Mouse (Mus musculus) stomach, embryonic 14.5 days (tissue): ENCODE measurements around the gene Racgap1. TPM values are rescaled to one million over a fixed set of nuclear protein-coding genes. Genes with fewer than 3 reads are reported as not detected.

ENCODE experiments used
- ATAC-seq: fragments of 200-750 bp; cut with Nextera tagmentation; 2 replicates; pipeline ENCODE4 v1.8.0; 2017; ENCODE audit warnings: low read depth, moderate TSS enrichment; ENCODE audit not compliant: insufficient number of reproducible peaks, insufficient read depth, low FRiP score
- H3K27ac ChIP-seq: fragments of 300-500 bp; sonication (generic); 2 replicates; pipeline ENCODE4 v1.5.1; 2014; ENCODE audit warnings: mild to moderate bottlenecking, low read length, moderate library complexity, mixed read lengths
- H3K27me3 ChIP-seq: fragments of 300-500 bp; sonication (generic); 2 replicates; pipeline ENCODE4 v1.6.1; 2014; ENCODE audit warnings: low read length, control low read depth, mixed read lengths; ENCODE audit not compliant: control insufficient read depth, insufficient read depth
- H3K36me3 ChIP-seq: fragments of 300-500 bp; sonication (generic); 2 replicates; pipeline ENCODE4 v1.6.1; 2014; ENCODE audit warnings: mild to moderate bottlenecking, control low read depth, low read length, moderate library complexity, mixed read lengths; ENCODE audit not compliant: control insufficient read depth, insufficient read depth
- H3K4me1 ChIP-seq: fragments of 300-500 bp; sonication (generic); 2 replicates; pipeline ENCODE4 v1.6.1; 2014; ENCODE audit warnings: low read length, control low read depth, mixed read lengths; ENCODE audit not compliant: control insufficient read depth, insufficient read depth
- H3K4me2 ChIP-seq: fragments of 300-500 bp; sonication (generic); replicated peaks from 2 replicates; pipeline ENCODE4 v1.6.1; 2014; ENCODE audit warnings: low read depth, low read length, control low read depth
- H3K4me3 ChIP-seq: fragments of 300-500 bp; sonication (generic); 2 replicates; pipeline ENCODE4 v1.5.1; 2014; ENCODE audit warnings: low read depth, low read length, control low read depth
- H3K9ac ChIP-seq: fragments of 300-500 bp; sonication (generic); replicated peaks from 2 replicates; pipeline ENCODE4 v1.6.1; 2014; ENCODE audit warnings: low read depth, mild to moderate bottlenecking, control low read depth, low read length, moderate library complexity, mixed read lengths
- H3K9me3 ChIP-seq: fragments of 300-500 bp; sonication (generic); 2 replicates; pipeline ENCODE4 v1.6.1; 2016; ENCODE audit warnings: low read depth, low read length, control low read depth; ENCODE audit not compliant: control insufficient read depth
- WGBS: fragments of 180-500 bp; shearing (Covaris S2); extraction: QIAGEN DNeasy Blood & Tissue Kit; methylation state at CpG from one replicate; pipeline ENCODE4 v1.1.7; 2014; 5-methylcytosine and 5-hydroxymethylcytosine counted together
- polyA plus RNA-seq: library from polyadenylated mRNA; unstranded; fragments of >200 nt; fragmentation: Nextera tagmentation; extraction: Ambion mirVana; gene quantifications from 2 replicates; pipeline ENCODE4 v1.2.1, GENCODE M21; 2014

Gene Racgap1
- polyA plus RNA-seq, 1 experiment from 2014 or later: 108 TPM

DNA sequence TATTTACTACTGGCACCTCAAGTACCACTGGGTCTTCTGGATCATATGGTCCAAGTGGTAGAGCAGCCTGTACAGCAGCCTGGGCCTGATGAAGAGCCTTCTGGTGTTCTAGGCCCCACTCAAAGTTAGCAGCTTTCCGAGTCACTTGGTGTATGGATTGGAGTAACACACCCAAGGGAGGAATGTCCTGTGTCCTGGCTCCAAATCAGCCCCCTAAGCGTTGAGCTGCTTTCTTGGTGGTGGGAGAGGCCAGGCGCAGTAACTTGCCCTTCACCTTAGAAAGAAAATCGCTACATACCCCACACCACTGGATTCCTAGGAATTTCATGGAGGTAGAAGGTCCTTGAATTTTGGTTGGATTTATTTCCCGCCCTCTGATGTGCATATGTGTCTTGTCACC is 32.7 kb upstream of the Racgap1 start:
- Histone ChIP-seq H3K9me3 (no peaks in the 10 kb centered on the region), H3K27me3 (no peaks in the 10 kb centered on the region), H3K9ac (no peak overlapping the region), H3K36me3 (no peaks in the 10 kb centered on the region), H3K4me1 (no peaks in the 10 kb centered on the region), H3K4me3 (no peak overlapping the region), H3K4me2 (no peak overlapping the region), H3K27ac (no peak overlapping the region)
- WGBS: 90% methylated on average over 5 of the region's 5 CpGs
- ATAC-seq: no peak

DNA sequence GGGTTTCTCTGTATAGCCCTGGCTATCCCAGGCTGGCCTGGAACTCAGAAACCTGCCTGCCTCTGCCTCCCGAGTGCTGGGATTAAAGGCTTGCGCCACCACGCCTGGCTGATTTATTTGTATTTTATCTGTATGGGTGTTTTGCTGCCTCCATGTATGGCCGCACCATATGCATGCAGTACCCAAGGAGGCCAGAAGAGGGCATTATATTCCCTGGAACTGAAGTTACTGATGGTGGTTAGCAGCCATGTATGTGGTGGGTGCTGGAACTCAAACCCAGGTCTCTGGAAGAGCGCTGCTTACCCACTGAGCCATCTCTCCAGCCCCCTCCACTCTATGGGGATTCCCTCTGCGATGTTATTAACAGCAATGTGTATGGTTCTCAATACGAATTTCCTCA is 31.4 kb upstream of the Racgap1 start:
- Histone ChIP-seq H3K4me2 (no peak overlapping the region), H3K9ac (no peak overlapping the region), H3K36me3 (no peaks in the 10 kb centered on the region), H3K4me3 (no peak overlapping the region), H3K9me3 (no peaks in the 10 kb centered on the region), H3K27ac (no peak overlapping the region), H3K4me1 (0 out of 2 replicates have a peak, but pooled peaks cover 4% of the 10 kb centered on the region), H3K27me3 (no peaks in the 10 kb centered on the region)
- no peak for ATAC-seq
- 91% methylated on average over 7 of the region's 7 CpGs for WGBS

DNA sequence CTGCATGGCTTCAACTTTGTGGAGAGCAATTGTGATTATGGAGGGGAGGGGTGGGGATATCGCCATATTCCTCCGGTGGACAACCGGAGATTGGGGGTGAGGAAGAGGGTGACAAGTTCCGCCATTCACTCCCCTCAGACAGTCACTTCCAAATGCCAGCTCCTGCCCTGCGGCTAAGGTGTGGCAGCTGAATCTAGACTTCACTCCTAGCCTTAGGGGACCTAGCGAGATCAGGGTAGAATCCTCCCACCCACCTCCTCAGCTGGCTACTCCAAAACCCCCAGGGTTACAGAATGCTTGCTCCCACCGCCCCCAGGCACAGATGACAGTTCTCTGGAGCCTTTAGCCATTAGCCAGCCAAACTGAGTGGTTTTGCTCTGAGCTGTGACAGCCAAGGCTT is 27.6 kb upstream of the Racgap1 start:
- 54% methylated on average over 7 of the region's 7 CpGs for WGBS
- no peak overlapping the region for H3K4me3 ChIP-seq
- H3K27ac ChIP-seq: no peak overlapping the region
- no peaks in the 10 kb centered on the region for H3K36me3 ChIP-seq
- H3K27me3 ChIP-seq: 0 out of 2 replicates have a peak, but pooled peaks cover 3% of the 10 kb centered on the region
- ATAC-seq: no peak
- H3K9ac ChIP-seq: no peak overlapping the region
- no peaks in the 10 kb centered on the region for H3K9me3 ChIP-seq
- 0 out of 2 replicates have a peak, but pooled peaks cover 4% of the 10 kb centered on the region for H3K4me1 ChIP-seq
- no peak overlapping the region for H3K4me2 ChIP-seq

DNA sequence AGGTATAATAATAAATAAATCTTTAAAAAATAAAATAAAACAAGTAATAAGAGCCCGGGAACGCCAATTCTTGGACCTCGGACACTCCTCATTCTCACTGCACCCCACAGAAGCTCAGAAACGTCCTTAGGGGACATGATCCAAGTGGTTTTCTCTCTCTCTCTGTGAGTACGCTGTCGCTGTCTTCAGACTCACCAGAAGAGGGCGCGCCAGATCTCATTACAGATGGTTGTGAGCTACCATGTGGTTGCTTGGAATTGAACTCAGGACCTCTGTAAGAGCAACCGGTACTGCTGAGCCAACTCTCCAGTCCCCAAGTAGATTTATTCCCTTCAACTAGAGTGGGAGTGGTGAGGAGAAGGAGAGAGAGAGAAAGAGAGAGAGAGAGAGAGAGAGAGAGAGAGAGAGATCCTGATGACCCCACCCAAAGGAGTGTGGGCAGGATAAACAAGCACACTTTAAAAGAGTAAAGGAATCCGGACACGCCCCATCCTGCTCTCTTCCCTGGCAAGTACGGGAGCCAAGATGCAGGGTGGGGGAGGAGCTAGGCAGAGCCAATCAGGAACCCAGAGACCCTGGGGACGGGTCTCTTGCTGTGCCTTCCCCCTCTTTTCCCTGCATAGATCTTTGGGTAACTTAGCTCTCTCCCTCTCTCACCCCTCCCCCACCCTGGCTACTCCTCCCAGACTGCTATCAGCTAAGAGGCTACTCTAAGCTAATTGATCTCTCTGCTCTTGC is 26.8 kb upstream of the Racgap1 start:
- H3K9ac ChIP-seq: no peak overlapping the region
- H3K4me1 ChIP-seq: 0 out of 2 replicates have a peak, but pooled peaks cover 4% of the 10 kb centered on the region
- H3K36me3 ChIP-seq: no peaks in the 10 kb centered on the region
- H3K9me3 ChIP-seq: no peaks in the 10 kb centered on the region
- peak; percentile 54; the same call in 1 of the 2 replicates for ATAC-seq
- 15% methylated on average over 13 of the region's 13 CpGs for WGBS
- no peak overlapping the region for H3K27ac ChIP-seq
- H3K4me2 ChIP-seq: no peak overlapping the region
- no peak overlapping the region for H3K4me3 ChIP-seq
- 0 out of 2 replicates have a peak, but pooled peaks cover 3% of the 10 kb centered on the region for H3K27me3 ChIP-seq

DNA sequence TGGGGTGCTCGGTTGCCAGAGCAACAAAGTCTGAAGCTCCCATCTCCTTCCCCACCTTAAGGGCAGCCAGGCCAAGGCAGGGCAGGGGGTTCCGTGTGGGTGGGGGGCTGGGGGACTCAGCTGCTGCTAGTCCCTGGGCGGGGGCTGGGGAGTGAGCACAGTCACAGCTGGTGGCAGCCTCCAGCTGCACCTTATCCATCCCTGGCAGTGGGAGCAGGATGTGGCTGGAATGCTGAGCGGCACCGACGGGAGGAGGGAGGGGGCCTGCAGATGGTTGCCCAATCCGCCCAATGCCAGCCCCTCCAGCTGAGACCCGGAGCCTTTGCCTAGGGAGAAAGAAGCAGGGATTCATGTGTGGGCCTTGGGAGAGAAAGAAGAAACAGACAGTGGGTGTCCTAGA is 25.6 kb upstream of the Racgap1 start:
- no peak for ATAC-seq
- 0 out of 2 replicates have a peak, but pooled peaks cover 4% of the 10 kb centered on the region for H3K4me1 ChIP-seq
- H3K9me3 ChIP-seq: no peaks in the 10 kb centered on the region
- no peak overlapping the region for H3K27ac ChIP-seq
- H3K4me2 ChIP-seq: no peak overlapping the region
- H3K27me3 ChIP-seq: 0 out of 2 replicates have a peak, but pooled peaks cover 9% of the 10 kb centered on the region
- no peak overlapping the region for H3K9ac ChIP-seq
- H3K4me3 ChIP-seq: no peak overlapping the region
- no peaks in the 10 kb centered on the region for H3K36me3 ChIP-seq
- WGBS: 36% methylated on average over 8 of the region's 8 CpGs

DNA sequence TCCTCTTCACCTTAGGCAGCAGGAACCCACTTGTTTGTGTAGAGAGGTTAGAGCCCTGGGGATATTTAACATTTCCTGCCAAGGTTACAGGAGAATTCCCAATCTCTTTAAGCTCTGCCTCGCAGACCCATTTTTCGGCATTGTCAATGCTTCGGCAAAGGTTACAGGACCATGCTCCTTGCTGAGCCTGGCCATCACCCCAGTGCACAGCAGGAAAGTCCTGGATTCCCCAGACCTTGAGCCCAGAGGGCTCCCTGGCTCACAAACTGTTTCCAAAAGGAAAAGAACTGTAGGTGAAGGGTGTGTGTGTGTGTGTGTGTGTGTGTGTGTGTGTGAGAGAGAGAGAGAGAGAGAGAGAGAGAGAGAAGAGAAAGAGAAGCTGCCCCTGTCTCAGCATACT is 23.4 kb upstream of the Racgap1 start:
- H3K36me3 ChIP-seq: no peaks in the 10 kb centered on the region
- no peak for ATAC-seq

DNA sequence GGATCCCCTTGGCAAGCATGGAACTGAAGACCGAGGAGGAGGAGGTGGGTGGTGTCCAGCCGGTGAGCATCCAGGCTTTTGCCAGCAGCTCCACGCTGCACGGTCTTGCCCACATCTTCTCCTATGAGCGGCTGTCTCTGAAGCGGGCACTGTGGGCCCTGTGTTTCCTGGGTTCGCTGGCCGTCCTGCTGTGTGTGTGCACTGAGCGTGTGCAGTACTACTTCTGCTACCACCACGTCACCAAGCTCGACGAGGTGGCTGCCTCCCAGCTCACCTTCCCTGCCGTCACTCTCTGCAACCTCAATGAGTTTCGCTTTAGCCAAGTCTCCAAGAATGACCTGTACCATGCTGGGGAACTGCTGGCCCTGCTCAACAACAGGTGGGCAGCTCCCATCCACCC is 20.3 kb upstream of the Racgap1 start:
- no peaks in the 10 kb centered on the region for H3K9me3 ChIP-seq
- 65% methylated on average over 14 of the region's 14 CpGs for WGBS
- no peak overlapping the region for H3K4me2 ChIP-seq
- H3K36me3 ChIP-seq: no peaks in the 10 kb centered on the region
- no peak overlapping the region for H3K27ac ChIP-seq
- H3K4me1 ChIP-seq: no peaks in the 10 kb centered on the region
- ATAC-seq: no peak
- peaks cover 26% of the 10 kb centered on the region for H3K27me3 ChIP-seq
- no peak overlapping the region for H3K9ac ChIP-seq
- no peak overlapping the region for H3K4me3 ChIP-seq

More for the DNA sequence above, 23.4 kb upstream of the Racgap1 start:
- Histone ChIP-seq H3K4me3 (no peak overlapping the region), H3K9me3 (no peaks in the 10 kb centered on the region), H3K4me1 (0 out of 2 replicates have a peak, but pooled peaks cover 4% of the 10 kb centered on the region), H3K27ac (no peak overlapping the region), H3K27me3 (peaks cover 22% of the 10 kb centered on the region), H3K9ac (no peak overlapping the region), H3K4me2 (no peak overlapping the region)
- 81% methylated on average over 3 of the region's 3 CpGs for WGBS

DNA sequence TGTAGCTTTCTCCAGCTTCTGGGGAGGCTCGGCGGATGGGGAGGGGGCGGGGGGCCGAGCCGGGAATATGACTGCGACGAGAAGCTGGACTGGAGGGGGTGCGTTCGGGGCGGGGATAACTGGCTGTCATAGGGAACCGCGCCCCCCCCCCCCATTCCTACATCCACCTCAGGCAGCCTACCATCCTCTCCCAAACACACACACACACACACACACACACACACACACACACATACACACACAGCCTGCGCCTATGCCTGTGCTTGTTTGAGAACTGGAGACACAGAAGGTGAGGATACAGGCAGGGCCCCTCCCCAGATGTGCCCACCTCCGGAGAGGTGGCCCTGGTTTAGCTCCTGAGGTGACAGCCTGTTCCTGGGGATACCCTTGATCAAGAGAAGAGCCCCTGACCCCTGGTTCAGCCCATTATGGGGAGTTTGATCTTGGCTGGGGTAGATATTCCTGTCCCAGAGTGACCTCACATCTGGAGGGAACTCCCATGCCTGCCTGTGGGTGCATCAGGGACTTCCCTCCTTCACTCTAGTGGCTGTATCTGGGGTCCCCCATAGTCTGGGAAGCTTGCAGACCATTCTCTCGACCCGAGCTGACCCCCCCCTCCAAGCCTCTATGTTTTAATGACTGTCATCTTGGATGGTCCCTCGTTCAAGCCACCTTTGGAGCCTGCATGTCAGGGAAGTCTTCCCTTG is 19.7 kb upstream of the Racgap1 start:
- Histone ChIP-seq H3K9me3 (no peaks in the 10 kb centered on the region), H3K4me1 (no peaks in the 10 kb centered on the region), H3K36me3 (no peaks in the 10 kb centered on the region), H3K27ac (no peak overlapping the region), H3K4me3 (peak overlapping the region; percentile 49), H3K9ac (no peak overlapping the region; the same call in 1 of the 2 replicates), H3K27me3 (peaks cover 29% of the 10 kb centered on the region), H3K4me2 (peak overlapping the region; percentile 95)
- WGBS: 10% methylated on average over 10 of the region's 17 CpGs
- ATAC-seq: no peak
